Mouse (Mus musculus) urinary bladder, postnatal 10 days (tissue): ENCODE data around the gene Adgrg4.

Source experiments
- DNase-seq: peaks from one replicate; pipeline ENCODE4 v3.0.0; 2022; ENCODE audit warnings: low spot score

The Adgrg4 gene

GRCm38 (mm10) chrX:56869863-56870262 lies at the start of gene Adgrg4:
TSS of gene Adgrg4 (plus strand) at chrX:56870163.
- no peak for DNase-seq

- no peak for DNase-seq
These were observed 48.0 kb upstream of the Adgrg4 start, which contains the start of gene Map7d3 for GRCm38 (mm10) chrX:56821765-56822603. TSS of gene Map7d3 (minus strand) at chrX:56822326.

- no peak for DNase-seq
These were observed 42.5 kb upstream of the Adgrg4 start for GRCm38 (mm10) chrX:56827492-56827891.

- no peak for DNase-seq
These were observed 34.1 kb upstream of the Adgrg4 start for GRCm38 (mm10) chrX:56835842-56836241.

- DNase-seq = no peak
These were observed 30.6 kb upstream of the Adgrg4 start for GRCm38 (mm10) chrX:56839369-56839768.

GRCm38 (mm10) chrX:56841255-56841654 lies 28.7 kb upstream of the Adgrg4 start:
- no peak for DNase-seq

GRCm38 (mm10) chrX:57012891-57013290 lies 142.9 kb downstream of the Adgrg4 start:
- DNase-seq = no peak

GRCm38 (mm10) chrX:57042774-57043173 lies 172.8 kb downstream of the Adgrg4 start, which contains the start of gene Brs3:
TSS of gene Brs3 (plus strand) at chrX:57043074.
- DNase-seq = no peak

- DNase-seq = no peak
These were observed 173.9 kb downstream of the Adgrg4 start for GRCm38 (mm10) chrX:57043869-57044268.
